8 mouse cellular contexts compared by ENCODE assay signal in genomic region chr19:15923426-15923825, GRCm38 (mm10). TPM values are rescaled to one million over a fixed set of nuclear protein-coding genes. Genes with fewer than 3 reads are reported as not detected.
DNase-seq lines count a peak whose midpoint lies in the region; ATAC-seq and TF ChIP-seq lines count a peak whose summit lies in the region.

No protein-coding gene starts in this region.

- peaks cover 18% of the 10 kb centered on the region for H3K4me1 ChIP-seq in testis, adult 2 months (ENCODE audit: control insufficient read depth, insufficient read depth, low read length)
- 0 out of 2 replicates have a peak, but pooled peaks cover 2% of the 10 kb centered on the region for H3K4me1 ChIP-seq in brown adipose tissue, adult 24 weeks (ENCODE audit: control insufficient read depth, insufficient read depth, insufficient read length, low read length)
- peaks cover 5% of the 10 kb centered on the region; the same call in 1 of the 2 replicates for H3K4me1 ChIP-seq in kidney, adult 2 months (ENCODE audit: control insufficient read depth, insufficient read depth, low read length)
- H3K4me1 ChIP-seq in lung, adult 2 months (ENCODE audit: control insufficient read depth, insufficient read depth, low read length), result peaks cover 9% of the 10 kb centered on the region; the same call in 1 of the 2 replicates
- peaks cover 15% of the 10 kb centered on the region for H3K4me1 ChIP-seq in neural tube, embryonic 12.5 days

- H3K4me2 ChIP-seq in neural tube, embryonic 12.5 days (replicated peaks), result peak overlapping the region; percentile 86

- H3K27ac ChIP-seq in testis, adult 2 months (ENCODE audit: control insufficient read depth, insufficient read depth, low read depth, low read length), result peak overlapping the region; percentile 30; the same call in 1 of the 2 replicates
- H3K27ac ChIP-seq in brown adipose tissue, adult 24 weeks (replicated peaks; ENCODE audit: low read depth, low read length), result no peak overlapping the region
- H3K27ac ChIP-seq in kidney, adult 2 months (ENCODE audit: insufficient read depth, low read depth, low read length), result no peak overlapping the region
- H3K27ac ChIP-seq in neural tube, embryonic 12.5 days, result no peak overlapping the region

- H3K36me3 ChIP-seq in testis, adult 2 months (ENCODE audit: control insufficient read depth, insufficient read depth, low read length), result no peaks in the 10 kb centered on the region
- no peaks in the 10 kb centered on the region for H3K36me3 ChIP-seq in kidney, adult 2 months (ENCODE audit: control insufficient read depth, insufficient read depth, low read length)
- peaks cover 5% of the 10 kb centered on the region; the same call in 1 of the 2 replicates for H3K36me3 ChIP-seq in neural tube, embryonic 12.5 days

- 40% methylated on average over 9 of the region's 9 CpGs for WGBS in kidney, adult 2 months
- WGBS in lung, adult 2 months, result 27% methylated on average over 9 of the region's 9 CpGs
- WGBS in neural tube, embryonic 12.5 days, result 29% methylated on average over 9 of the region's 9 CpGs

- no peak for TF ChIP-seq POLR2A in testis, adult 2 months (IDR thresholded peaks at IDR 0.05; ENCODE audit: control insufficient read depth, low read depth, low read length)
- no peak for TF ChIP-seq POLR2A in kidney, adult 2 months (IDR thresholded peaks at IDR 0.05; ENCODE audit: low read depth, low read length)
- TF ChIP-seq POLR2A in lung, adult 2 months (IDR thresholded peaks at IDR 0.05; ENCODE audit: borderline replicate concordance, extremely low read depth, low read depth, low read length), result no peak

- H3K27me3 ChIP-seq in testis, adult 2 months (ENCODE audit: control insufficient read depth, insufficient read depth, low read length), result no peaks in the 10 kb centered on the region
- no peaks in the 10 kb centered on the region for H3K27me3 ChIP-seq in kidney, adult 2 months (replicated peaks; ENCODE audit: control insufficient read depth, insufficient read depth, low read length)
- H3K27me3 ChIP-seq in neural tube, embryonic 12.5 days (replicated peaks), result no peaks in the 10 kb centered on the region

- peak overlapping the region; percentile 10; the same call in 1 of the 2 replicates for H3K4me3 ChIP-seq in testis, adult 2 months (ENCODE audit: control insufficient read depth, low read depth, low read length)
- peak overlapping the region; percentile 73 for H3K4me3 ChIP-seq in brown adipose tissue, adult 24 weeks (ENCODE audit: insufficient read depth, low read depth, low read length)
- 0 out of 2 replicates have a peak overlapping the region, but pooled peaks have one; percentile 66 for H3K4me3 ChIP-seq in kidney, adult 2 months (ENCODE audit: insufficient read depth, low read depth, low read length)
- H3K4me3 ChIP-seq in lung, adult 2 months (replicated peaks; ENCODE audit: extremely low read depth, low read depth, low read length), result no peak overlapping the region
- peak overlapping the region; percentile 62 for H3K4me3 ChIP-seq in neural tube, embryonic 12.5 days

- ATAC-seq in neural tube, embryonic 12.5 days (ENCODE audit: low FRiP score, low read depth), result no peak
- no peak for ATAC-seq in activated CD4-positive, CD25-positive, alpha-beta regulatory T cell, adult 4 months

- no peak for TF ChIP-seq CTCF in testis, adult 2 months (IDR thresholded peaks at IDR 0.05; ENCODE audit: control insufficient read depth, insufficient read depth, insufficient replicate concordance, low read depth, low read length)
- TF ChIP-seq CTCF in kidney, adult 2 months (conservative IDR thresholded peaks at IDR 0.05; ENCODE audit: insufficient read depth, insufficient read length, low read depth, low read length), result no peak
- TF ChIP-seq CTCF in lung, adult 2 months (IDR thresholded peaks at IDR 0.05; ENCODE audit: insufficient read depth, low read length), result no peak

- no peaks in the 10 kb centered on the region for H3K9me3 ChIP-seq in neural tube, embryonic 12.5 days

- peak overlapping the region; percentile 68 for H3K9ac ChIP-seq in neural tube, embryonic 12.5 days

- no peak for DNase-seq in testis, postnatal 14 days (ENCODE audit: low spot score)
- peak; percentile 50 to 53 for DNase-seq in heart, adult 18-20 months
- peak; percentile 29 for DNase-seq in kidney, adult 2 months
- DNase-seq in lung, adult 2 months, result peak; percentile 38

RNA-seq across cellular contexts. Expression of gene Psat1, which starts 23.7 kb away (rescaled TPM):
- polyA plus RNA-seq in testis, adult 2 months (2012; rRNA removed), result 11.5 and 13.5 TPM in 2 replicates
- 10.1 and 11.5 TPM in 2 replicates for polyA plus RNA-seq in brown adipose tissue, adult 24 weeks (2012; ENCODE audit: insufficient read depth, insufficient read length, missing spikeins)
- 1 to 10 TPM; 3.7 to 4.2 TPM for total RNA-seq in heart, adult 18-20 months (2021)
- 21.0 and 28.5 TPM in 2 replicates for polyA plus RNA-seq in kidney, adult 2 months (2012; rRNA removed)
- 3.2 and 8.7 TPM in 2 replicates for polyA plus RNA-seq in lung, adult 2 months (2012; rRNA removed)
- polyA plus RNA-seq in neural tube, embryonic 12.5 days (2016; fragmentation: Nextera tagmentation; extraction: Ambion mirVana), result 89.5 and 96.2 TPM in 2 replicates
- polyA plus RNA-seq in activated CD4-positive, CD25-positive, alpha-beta regulatory T cell, adult 4 months (2017; shearing (Covaris generic)), result 10 to 100 TPM; 59.0 to 61.6 TPM
